Mouse (Mus musculus) lung, postnatal 14 days (tissue): Measurements from ENCODE around the gene Fcrlb.
A peak's percentile ranks its signal among the peaks of the same experiment; 100 is the strongest.

Source experiments
- DNase-seq: peaks from one replicate; pipeline ENCODE4 v3.0.0; 2021

The Fcrlb gene

GRCm38 (mm10) chr1:170866992-170867690, 45.6 kb downstream of the Fcrlb start:
- DNase-seq = peak; percentile 22

DNA sequence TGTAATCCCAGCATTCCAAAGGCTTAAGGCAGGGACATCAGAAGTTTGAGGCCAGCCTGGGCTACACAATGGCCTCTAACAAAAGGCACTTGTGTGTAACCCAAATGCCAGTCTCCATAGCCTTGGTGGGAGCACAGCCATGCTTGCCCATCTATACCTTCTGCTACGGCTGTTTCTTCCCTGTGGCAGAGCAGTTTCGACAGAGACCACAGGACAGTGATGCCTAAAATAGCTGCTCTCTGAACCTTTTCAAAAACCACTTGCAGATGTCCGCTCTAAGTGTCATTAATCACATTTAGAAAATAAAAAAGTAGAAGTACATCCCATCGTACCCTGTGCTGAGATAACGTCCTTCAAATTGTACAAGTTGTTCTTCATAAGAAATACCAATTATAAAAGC, 47.3 kb downstream of the Fcrlb start:
- no peak for DNase-seq

DNA sequence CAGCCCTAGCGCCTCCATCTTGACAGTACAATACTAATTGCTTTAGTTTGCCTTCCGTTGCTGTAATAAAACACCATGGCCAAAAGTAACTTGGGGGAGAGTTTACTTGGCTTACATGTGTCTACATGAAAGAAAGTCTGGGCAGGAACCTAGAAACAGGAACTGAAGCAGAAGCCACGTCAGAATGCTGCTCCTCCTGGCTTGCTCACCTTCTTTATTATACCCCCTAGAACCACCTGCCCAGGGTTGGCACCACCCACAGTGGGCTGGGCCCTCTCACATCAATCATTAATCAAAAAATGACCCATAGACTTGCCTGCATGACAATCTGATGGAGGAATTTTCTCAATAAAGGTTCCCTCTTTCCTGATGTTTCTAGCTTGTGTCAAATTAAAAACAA, 48.0 kb downstream of the Fcrlb start:
- no peak for DNase-seq

DNA sequence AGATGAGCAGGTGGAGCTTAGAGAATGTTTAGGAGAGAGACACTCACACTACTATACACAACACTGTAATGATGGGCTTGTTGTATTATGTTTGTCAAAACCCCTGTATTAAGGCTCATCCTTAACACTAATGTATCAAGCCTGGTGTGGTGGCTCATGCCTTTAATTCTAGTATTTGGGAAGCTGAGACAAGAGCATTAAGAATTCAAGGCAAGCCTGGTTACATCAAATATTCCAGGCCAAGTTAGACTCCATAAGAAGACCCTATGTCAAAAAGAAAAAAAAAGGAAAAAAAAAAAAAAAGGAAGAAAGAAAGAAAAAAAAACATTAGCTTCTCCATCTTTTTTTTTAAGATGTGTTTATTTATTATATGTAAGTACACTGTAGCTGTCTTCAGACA, 48.5 kb downstream of the Fcrlb start:
- DNase-seq = no peak

GRCm38 (mm10) chr1:170863033-170863432, 49.7 kb downstream of the Fcrlb start:
- DNase-seq = no peak

- DNase-seq = no peak
These were observed 50.4 kb downstream of the Fcrlb start for GRCm38 (mm10) chr1:170862435-170862717.

- no peak for DNase-seq
These were observed 50.9 kb downstream of the Fcrlb start for GRCm38 (mm10) chr1:170861671-170862434.

DNA sequence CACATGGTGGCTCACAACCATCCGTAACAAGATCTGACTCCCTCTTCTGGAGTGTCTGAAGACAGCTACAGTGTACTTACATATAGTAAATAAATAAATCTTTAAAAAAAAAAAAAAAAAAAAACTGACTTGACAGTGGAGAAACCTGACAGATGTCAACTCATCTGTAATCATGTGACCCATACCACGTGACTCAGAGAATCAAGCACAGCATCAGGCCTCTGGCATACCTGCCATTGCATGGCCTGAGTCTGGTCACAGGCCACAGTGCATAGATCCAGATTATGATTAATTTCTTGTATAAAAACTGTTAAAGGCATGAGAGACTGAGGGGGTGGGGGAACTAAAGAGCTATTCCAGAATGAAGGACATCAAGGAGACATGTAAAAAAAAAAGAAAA, 53.9 kb downstream of the Fcrlb start:
- no peak for DNase-seq

- no peak for DNase-seq
These were observed 55.4 kb downstream of the Fcrlb start for GRCm38 (mm10) chr1:170857369-170857768.
